Mouse (Mus musculus) spleen, adult 10 weeks (tissue): Measurements from ENCODE around the gene Dlgap1. TPM values are rescaled to one million over a fixed set of nuclear protein-coding genes. Genes with fewer than 3 reads are reported as not detected.

Experiments
- polyA plus RNA-seq: library from polyadenylated mRNA; stranded (reverse); fragments of 350-450 nt; fragmentation: Illumina TruSeq; extraction: RNeasy Lipid Tissue Mini Kit (QIAGEN cat#74804); gene quantifications from one replicate; pipeline ENCODE4 v1.2.3, GENCODE M21; 2015; ENCODE audit warnings: low replicate concordance; ENCODE audit not compliant: insufficient read depth

The Dlgap1 gene
- 0.10 TPM for polyA plus RNA-seq

GRCm38 (mm10) chr17:69969021-69969815, at the start of gene Dlgap1:
Gene Dlgap1 (plus strand): TSS chr17:69969073.

GRCm38 (mm10) chr17:70853436-70853905, 884.6 kb downstream of the Dlgap1 start, which contains the start of gene Tgif1:
Gene Tgif1 (minus strand): TSS chr17:70853546.

